Mouse (Mus musculus) spleen, adult 18-20 months (tissue): ENCODE data around the gene Olfr70.

ENCODE experiments used
- DNase-seq, 2 experiments: peaks; one replicate each; pipeline ENCODE4 v3.0.0; 2022; ENCODE audit warnings: mixed read lengths in 2 of 2

Gene Olfr70

DNA sequence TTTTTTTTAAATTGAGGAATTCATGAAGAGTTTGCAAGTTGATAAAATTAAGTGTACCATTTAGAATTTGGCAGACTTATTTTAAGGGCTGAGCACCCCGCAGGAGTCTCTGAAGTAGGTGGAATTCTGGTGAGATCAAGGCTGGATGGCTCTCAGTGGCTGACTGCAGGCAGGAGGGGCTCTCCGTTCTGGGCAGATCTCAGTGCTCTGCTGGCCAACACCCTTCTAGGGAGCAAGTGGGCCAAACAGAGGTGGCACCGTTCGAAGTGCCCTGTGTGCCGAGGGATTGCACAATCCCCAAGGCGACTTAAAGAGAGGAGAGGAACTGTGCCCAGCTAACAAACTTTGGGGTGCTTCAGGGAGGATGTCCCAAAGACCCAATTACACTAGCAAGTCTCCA lies 9.3 kb upstream of the Olfr70 start, which contains the start of gene Olfr71:
Olfr71 (minus strand) TSS at position 387 of the 400 bp plus-strand sequence.
- no peak for DNase-seq

DNA sequence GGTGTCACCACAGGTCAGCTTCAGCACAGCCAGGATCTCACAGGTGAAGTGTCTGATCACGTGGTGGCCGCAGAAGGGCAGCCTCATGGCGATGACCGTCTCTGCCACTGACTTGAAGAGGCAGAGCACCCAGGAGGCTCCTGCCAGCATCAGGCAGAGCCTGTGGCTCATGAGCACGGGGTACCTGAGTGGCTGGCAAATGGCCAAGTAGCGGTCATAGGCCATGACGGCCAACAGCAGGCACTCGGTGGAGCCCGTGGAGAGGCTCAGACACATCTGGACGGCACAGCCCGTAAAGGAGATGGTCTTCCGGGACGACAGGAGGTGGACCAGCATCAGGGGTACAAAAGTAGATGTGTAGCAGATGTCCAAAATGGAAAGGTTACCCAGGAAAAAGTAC lies 5.4 kb upstream of the Olfr70 start:
- no peak for DNase-seq

DNA sequence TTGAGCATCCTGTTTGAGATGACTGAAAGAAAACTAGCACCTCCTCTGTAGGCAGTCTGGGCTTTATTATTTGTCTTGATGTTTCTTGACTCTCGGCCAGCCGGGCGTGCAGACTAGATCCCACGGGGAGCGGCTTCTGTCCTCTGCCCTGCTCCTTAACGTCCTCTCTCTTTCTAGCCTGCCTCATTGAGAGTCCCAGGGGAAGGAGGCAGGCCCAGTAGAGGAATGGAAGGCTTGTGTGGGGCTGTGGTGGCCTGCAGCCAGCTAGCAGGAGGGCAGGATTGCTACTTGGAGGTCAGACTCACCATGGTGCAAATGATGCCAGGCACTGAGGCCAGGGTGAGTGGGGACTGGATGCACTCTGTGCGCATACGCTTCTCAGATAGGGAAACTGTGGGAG lies 3.2 kb upstream of the Olfr70 start:
- DNase-seq = no peak

DNA sequence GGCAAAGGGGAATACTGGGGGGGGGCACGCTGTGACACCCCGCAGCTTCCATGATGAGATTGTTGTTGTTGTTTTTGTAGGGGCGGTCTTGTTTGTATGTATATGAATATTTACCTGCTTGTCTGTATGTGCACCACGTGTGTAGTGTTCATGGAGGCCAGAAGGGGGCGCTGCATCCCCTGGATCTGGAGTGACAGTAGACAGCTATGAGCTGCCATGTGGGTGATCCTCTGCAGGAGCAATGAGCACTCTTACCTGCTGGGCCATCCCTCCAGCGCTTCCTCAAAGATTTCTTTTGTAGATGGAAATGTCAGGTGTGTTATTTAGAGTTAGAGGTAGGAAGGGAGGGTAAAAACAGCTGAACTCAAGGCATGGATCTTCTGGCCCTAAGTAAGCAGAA lies 2.8 kb upstream of the Olfr70 start:
- DNase-seq = no peak

DNA sequence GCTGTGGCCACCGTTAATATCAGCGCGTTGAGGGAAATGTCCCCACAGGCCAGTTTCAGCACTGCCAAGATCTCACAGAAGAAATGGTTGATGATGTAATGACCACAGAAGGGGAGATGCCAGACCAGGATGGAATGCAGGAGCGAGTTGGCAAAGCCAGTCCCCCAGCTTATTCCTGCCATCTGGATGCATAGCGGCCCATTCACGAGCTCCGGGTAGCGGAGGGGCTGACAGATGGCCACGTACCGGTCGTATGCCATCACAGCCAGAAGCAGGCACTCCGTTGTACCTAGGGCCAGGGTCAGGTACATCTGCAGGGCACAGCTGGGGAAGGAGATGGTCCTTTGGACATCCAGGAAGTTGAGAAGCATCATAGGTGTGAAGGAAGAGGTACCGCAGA lies 4.0 kb downstream of the Olfr70 start:
- DNase-seq = no peak

DNA sequence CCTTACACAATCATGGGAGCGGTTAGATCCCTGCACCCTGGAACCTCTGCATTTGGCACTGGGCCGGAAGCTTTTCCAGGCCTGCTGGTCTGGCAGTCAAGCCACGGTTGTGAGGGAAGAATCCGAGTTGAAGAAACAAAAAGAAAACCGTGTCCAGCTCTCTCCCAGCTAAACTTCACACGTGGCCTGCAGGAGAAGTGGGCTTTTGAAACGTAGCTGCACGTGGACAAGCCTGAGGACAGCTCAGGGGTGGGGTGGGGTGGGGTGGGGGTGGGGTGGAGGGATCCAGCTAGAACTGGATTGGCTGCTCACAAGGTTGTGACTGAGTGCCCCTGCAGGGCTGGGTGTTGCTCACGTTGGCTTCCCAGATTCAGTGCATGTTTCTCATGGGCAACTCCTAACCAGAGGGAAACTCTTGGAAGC lies 5.3 kb downstream of the Olfr70 start:
- no peak for DNase-seq

DNA sequence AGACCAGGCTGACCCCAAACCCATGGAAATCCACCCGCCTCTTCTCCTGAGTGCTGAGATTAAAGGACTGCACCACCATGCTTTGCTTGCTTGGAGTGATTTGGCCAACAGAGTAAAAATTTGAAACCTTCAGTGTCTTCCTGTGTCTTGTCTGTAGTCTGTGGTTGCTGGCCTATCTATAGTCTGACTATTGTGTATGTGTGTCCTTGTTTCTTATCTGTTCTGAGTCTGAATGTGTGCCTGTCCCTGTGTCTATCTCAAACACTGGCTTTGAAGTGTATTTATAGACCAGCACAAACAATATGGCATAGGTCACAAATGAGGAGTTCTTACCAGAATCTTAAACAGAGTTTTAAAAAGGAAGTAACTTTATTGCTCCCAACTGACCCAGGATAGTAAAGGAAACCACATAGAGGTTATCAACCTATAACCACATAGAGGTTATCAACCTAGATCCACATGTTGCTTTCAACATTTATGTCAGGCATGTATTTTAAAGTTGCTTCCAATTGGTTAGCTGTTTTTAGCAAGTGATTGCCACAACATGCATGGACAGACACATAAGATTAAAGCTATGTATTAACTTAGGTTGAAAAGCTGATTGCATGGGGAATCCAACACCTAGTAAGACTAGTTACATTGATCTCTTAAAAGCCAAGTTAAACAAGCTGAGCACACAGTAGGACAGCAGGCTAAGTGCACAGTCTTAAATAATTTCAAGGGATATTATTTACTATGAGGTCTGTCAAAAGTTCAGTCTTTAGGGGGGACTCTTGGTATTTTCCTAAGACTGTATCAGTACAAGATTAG lies 6.0 kb downstream of the Olfr70 start:
- DNase-seq = no peak

DNA sequence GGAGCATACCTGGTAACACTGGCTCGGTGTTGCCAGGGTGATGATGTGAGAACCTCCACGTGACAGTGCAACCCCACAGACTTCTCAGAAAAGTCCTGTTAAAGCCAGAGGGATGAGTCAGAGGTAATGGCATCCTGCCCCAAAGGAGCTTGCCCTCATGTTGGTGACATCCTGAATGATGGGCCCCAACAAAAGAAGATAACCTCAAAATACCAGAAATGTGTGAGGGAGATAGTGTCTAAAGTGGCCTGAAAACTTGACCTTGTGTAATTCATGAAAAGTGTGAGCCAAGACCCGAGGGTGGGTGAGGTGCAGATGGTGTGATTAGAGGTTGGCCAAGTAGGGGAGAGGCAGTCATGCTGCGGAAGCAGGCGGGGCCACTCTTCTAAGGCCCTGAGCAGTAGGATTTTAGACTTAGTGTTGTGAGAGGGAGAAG lies 6.8 kb downstream of the Olfr70 start:
- no peak for DNase-seq

DNA sequence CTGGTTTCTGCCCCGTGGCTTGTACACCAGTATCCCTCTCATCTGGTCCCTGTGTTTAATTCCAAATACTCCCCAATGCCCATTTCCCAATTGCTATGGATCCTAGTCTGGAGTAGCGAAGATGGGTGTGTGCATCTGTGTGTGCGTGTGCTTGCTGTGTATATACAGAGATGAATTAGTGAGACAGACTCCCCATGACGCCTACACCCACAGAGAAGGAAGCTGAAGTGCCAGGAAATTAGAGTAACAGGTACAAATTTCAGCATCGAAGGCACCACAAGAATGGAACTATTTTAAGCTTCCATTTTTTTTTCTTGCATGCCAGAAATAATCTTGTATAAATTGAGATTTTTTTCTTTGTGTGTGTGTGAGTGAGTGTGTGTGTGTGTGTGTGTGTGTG lies 9.6 kb downstream of the Olfr70 start:
- no peak for DNase-seq

DNA sequence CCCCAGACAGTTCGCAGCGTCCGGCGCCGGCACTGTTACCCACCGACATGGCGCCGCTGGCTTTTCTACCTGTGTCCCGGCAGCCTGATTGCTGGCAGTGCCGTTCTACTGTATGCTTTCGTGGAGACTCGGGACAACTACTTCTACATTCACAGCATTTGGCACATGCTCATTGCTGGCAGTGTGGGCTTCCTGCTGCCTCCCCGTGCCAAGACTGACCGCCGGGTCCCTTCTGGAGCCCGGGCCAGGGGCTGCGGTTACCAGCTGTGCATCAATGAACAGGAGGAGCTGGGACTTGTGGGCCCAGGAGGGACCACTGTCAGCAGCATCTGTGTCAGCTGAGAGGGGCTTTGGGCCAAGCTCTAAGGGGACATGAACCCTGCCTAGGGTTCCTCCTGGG lies 10.6 kb downstream of the Olfr70 start:
- DNase-seq = no peak

DNA sequence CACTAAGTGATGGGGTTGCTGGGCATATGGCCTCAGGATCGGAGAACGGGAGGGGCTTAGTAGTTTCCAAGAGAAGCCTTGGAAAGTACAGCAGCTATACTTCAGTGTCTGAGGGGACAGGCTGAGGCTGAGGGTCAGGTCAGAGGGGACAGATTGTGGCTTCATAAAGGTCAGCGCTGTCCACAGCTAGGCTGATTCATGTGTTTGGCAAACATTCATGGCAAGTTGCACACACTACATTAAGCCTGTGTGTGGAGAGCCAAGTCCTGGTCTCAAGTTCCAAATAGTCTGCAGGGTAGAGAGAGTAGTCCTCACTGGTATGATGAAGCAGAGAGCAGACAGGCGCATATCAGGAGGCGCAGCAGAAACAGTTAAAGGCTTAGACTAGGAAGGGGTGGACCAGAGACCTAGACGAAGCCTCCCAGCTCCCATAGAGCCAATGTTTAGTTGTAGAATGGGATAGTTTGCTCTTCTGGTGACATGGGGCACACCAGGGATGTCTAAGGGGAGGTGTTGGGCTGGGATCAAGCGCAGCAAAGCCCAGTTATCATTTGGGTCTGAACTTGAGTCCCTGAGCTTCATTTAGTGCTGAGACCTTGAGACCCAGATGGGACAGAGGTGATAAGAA lies 21.1 kb downstream of the Olfr70 start:
- DNase-seq = no peak

DNA sequence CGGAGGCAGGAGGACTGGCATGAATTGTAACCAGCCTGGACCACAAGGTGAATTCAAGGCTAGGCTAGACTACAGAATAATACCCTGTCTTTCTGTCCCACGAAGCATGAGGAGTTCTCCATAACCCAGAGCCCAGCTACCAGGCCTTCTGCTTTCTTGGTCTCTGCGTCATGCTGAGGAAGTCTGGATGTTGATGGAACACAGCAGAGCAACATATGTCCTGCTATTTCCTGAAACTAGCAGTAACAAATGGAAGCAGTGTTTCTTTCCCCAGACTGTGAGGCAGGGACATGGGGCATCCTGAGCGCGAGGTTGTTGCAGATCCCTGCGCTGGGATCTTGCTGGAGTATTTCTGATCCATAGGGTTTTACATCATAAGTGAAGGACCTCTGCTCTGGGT lies 22.1 kb downstream of the Olfr70 start:
- DNase-seq = no peak

DNA sequence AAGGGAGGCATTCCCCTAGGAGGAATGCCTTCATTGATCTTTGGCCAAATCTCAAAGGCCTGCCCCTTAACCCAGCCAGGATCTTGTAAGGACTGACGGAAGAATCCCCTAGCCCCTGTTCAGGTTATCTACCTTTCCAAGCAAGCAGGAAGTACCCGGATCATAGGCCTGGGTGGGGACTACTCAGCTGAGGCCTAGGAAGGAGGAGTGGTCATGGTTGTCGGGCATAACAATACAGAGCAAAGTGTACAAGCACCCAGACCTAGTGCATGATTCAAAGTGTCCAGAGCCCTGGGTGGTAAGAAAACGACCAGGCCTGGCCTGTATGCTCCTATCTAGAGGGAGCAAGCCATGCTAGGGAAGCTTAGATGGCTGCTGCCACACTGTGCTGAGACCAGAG lies 25.0 kb downstream of the Olfr70 start:
- no peak for DNase-seq

DNA sequence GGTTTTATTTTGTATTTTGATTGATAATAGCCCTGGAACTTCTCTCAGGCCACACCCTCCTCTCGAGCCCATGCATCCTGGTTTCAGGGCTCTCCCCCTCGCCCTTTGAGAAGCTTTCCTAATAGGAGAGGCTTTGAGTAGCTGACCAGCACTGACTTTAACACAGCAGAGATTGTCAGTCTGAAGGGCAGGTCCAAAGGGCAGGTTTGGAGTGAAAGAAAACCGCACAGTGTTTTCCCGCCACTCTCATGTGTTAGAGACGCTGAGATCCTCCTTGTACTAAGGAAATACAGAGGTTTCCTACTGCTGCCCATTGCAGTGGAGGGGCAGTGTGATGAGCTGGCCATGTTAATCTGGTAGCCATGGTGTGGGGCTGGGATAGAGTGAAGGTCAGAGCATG lies 25.6 kb downstream of the Olfr70 start:
- no peak for DNase-seq

DNA sequence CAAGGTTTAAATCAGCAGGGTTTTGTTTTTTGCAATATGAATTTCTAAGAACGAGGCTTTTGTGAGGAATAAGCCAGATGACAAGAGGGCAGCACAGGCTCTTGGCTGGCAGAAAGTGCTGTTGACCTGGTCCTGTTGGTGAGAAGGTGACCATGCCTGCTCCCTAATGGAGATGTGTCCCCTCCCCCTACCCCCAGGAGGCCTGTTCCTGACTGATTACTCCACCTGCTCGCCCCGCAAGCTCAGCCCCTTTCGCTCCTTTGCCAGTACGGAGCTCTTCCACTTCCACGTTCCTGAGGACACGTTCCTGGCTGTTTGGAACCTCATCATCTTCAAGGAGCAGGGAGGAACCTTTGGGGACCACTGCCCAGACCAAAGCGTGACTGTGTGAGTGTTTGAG lies 26.9 kb downstream of the Olfr70 start:
- DNase-seq = no peak

DNA sequence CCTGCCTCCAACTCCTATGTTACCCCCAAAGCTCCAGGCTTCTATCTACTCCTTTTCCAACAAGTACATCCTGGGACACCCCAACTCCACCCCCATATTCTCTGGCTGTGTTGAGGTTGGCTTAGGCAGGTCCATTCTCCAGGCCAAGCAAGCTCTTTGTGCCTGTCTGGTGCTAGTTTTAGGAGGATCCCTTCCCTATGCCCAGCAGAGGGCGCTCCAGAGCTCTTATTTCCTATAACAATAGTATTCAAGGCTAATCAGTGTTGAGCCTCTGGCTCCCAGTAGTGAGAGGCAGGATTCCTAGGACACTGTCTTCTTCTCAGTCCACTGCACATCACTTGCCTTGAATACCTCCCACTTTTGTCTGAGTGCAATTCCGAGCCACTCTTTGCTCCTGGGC lies 28.5 kb downstream of the Olfr70 start:
- peak; percentile 51 to 85 for DNase-seq

DNA sequence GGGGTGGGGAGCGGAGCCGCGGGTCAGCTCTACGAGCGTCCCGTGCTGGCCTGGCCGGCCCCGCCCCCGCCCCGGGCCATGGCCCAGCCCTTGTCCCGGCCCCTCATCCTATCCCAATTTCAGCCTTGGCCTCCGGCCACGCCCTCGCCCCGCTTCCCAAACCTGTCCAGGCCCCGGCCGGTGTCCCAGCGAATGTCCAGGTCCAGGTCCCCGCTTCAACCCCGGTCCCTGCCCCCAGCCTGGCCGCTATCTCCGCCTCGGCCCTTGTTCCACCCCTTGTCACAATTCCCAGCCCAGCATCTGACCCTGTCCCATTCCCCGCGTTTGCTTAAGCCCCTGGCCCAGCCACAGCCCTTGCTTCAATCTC lies 31.2 kb downstream of the Olfr70 start:
- DNase-seq = no peak

DNA sequence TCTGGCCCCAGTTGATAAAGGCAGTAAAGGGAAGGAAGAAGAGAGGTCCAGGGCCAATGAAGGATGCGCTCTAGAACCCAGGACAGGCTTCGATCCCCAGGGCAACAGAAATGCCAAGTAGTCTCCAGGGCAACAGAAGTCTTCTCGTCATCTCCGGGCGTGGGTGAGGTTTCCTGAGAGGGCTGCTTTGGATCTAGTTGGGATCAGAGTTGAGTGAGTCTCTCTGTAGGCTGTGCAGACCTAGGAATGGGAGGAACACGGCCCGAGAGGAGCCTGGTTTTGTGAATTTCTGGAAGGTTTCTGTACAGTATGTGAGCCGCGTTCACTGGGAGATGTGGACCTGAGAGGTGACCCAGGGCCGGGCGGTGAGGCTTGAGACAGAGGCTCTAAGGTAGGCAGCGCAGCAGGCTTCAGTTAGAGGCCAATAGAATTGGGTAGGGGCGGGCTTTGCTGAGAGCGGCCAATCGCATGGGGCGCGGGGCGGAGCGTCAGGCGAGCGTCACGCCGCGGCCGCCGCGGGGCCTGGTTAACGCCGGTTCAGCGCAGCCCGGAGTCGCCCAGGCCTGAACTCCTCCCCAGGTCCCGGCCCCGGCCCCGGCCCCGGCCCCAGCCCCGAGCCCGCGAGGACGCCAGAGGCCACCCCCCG lies 31.7 kb downstream of the Olfr70 start, which contains the start of the genes Tmem8b and Fam221b:
Tmem8b (plus strand) TSS at position 190 of the 646 bp plus-strand sequence.
Fam221b (minus strand) TSS at position 364 of the 646 bp plus-strand sequence.
- DNase-seq = peak; percentile 75 to 90

DNA sequence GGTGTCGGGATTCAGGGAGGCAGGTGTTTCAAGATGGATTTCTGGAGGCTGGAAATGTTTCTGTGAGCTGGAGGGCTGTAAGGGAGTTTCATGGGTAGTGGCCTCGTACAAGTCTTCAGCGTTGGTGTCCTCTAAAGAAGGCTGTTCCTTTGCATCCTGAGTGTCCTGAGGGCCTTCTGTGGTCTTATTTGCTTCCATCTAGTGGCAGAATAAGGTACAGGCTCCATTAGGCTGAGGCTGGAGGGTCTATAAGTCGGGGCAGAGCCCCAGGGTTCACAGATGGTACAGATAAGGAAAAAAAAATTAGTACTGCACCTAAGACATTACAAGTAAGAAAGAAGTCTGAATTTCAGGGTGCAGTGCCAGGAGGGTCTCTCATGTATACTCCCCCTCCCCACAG lies 34.2 kb downstream of the Olfr70 start:
- DNase-seq = no peak

DNA sequence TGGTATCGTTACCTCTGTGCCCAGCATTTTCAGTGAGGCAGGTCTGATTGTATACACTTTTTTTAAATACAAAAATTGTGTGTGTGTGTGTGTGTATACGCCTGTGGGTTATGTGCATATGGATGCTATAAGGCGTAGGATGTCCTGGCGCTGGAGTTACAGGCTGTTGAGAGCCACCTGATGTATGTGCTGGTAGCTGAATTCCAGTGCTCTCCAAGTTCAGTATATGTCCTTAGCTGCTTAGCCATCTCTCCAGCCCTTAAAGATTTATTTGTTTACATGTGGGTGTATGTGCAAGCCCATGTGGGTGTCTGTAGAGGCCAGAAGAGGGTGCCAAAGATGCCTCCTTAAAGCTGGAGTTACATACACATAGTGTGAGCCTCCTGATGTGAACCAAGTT lies 43.5 kb downstream of the Olfr70 start:
- DNase-seq = no peak

DNA sequence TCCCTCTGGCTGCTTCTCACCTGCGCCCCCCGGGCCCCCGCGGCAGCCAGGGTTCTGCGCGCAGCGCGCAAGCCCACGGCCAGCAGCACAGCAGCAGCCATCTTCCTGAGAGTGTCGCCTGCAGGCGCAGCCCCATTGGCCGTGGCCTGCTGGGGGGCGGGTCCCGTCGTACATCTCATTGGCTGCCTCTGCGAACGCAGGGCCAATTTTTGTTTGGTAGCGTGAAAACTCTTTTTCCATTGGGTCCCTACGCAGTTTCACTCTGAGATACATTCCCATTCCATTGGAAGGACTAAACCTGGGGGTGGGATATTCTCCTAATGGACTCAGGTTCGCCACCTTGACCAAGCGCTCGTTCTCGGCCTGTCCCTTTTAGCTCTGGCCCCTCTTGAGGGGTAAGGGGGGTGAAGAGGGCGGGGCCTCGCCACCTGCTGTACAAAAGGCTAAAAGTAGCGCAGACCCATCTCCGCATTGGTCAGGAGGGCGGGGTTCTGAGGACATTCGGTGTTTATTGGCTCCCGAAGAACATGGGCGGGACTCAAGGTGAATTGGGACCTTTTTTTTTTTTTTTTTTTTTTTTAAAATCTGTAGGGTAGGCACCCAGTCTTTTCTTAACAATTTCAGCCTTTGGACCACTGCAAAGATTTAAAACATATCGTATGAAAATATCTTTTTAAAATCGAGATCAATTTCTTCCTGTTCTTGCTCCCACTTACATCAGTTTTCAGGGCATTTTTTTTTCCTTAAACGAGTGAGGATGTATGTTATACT lies 44.1 kb downstream of the Olfr70 start, which contains the start of gene Hint2:
Hint2 (minus strand) TSS at position 128 of the 771 bp plus-strand sequence.
- DNase-seq = peak; percentile 86 to 87

DNA sequence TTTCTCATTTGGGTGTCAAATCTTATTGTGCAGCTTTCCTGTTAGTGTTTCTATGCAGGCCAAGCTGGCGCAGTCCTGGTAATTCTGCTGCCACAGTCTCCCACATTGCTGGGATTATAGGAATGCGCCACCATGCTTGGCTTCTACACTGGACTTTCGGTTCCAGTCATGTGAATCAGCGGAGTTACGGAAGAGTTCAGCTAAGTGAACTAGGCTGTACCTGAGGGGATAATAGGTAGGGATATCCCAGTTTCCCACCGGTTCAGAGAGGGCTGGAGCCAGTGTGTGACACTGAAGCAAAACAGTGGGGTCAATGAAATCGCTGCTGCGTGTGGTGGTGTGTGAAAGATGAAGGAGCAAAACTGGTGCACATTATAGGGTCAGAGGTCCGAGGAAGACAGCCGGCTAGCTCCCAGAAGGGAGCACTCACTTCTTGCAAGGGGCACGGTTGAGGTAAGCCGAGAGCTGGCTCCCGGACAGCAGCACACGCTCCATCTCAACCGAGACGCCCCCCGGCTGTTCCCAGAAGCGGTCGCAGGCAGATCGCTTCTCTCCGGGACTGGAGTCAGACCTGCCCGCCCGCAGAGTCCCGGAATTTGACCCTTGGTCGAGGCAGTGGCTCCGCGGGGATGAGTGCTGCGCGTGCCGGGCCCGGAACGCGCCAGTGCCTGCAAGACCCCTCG lies 44.8 kb downstream of the Olfr70 start:
- no peak for DNase-seq
